Mouse (Mus musculus): ENCODE data around the gene Gm10436. TPM values are rescaled to one million over a fixed set of nuclear protein-coding genes. Genes with fewer than 3 reads are reported as not detected.
"Not testable (repeated sequence)": the region's sequence is repeated elsewhere in the genome, so short reads cannot be mapped to it uniquely, and the experiment has no call there.

The Gm10436 gene
- total RNA-seq (2021): not detected
- long read RNA-seq, experiment 1: 0 reads
- long read RNA-seq, experiment 2: 0 reads

- not testable (repeated sequence) for DNase-seq (ENCODE audit: low spot score in 2 of 2)
Observed at GRCm38 (mm10) chr12:88182008-88182407, at the start of gene Gm10436. Gene Gm10436, minus strand, starts transcription at chr12:88182108.

GRCm38 (mm10) chr12:88219445-88219844 lies 37.5 kb upstream of the Gm10436 start:
- DNase-seq (ENCODE audit: low spot score in 2 of 2): no peak

- not testable (repeated sequence) for DNase-seq (ENCODE audit: low spot score in 2 of 2)
Observed at GRCm38 (mm10) chr12:88218059-88218458, 36.2 kb upstream of the Gm10436 start.

GRCm38 (mm10) chr12:88214641-88215040 lies 32.7 kb upstream of the Gm10436 start:
- DNase-seq (ENCODE audit: low spot score in 2 of 2): no peak

GRCm38 (mm10) chr12:88211458-88211857 lies 29.6 kb upstream of the Gm10436 start:
- not testable (repeated sequence) for DNase-seq (ENCODE audit: low spot score in 2 of 2)

- DNase-seq (ENCODE audit: low spot score in 2 of 2): no peak
Observed at GRCm38 (mm10) chr12:88202856-88203255, 20.9 kb upstream of the Gm10436 start.

Other genes starting within 250 kb of the Gm10436 start
- not detected for gene Gm2042, start 228.0 kb downstream of the Gm10436 start, total RNA-seq (2021)
- gene Gm2075, start 170.3 kb downstream of the Gm10436 start, total RNA-seq (2021): not detected
- not detected for gene Gm6803, start 163.3 kb downstream of the Gm10436 start, total RNA-seq (2021)
- gene Gm2056, start 155.1 kb downstream of the Gm10436 start, total RNA-seq (2021): not detected
- not detected for gene Gm16368, start 98.4 kb downstream of the Gm10436 start, total RNA-seq (2021)
- not detected for gene Gm8332, start 68.0 kb upstream of the Gm10436 start, total RNA-seq (2021)
- gene Gm5662, start 92.4 kb upstream of the Gm10436 start, total RNA-seq (2021): not detected
- not detected for gene Gm5039, start 141.9 kb upstream of the Gm10436 start, total RNA-seq (2021)
- gene Adck1, start 178.4 kb upstream of the Gm10436 start, total RNA-seq (2021): 10 to 100 TPM; 18.7 to 19.1 TPM